Mouse (Mus musculus) spleen, embryonic (tissue): ENCODE results near the gene Haus2.
"Not testable (repeated sequence)": the region's sequence is repeated elsewhere in the genome, so short reads cannot be mapped to it uniquely, and the experiment has no call there.

Source experiments
- CTCF ChIA-PET: fragments of 350-600 bp; sonication (Branson Sonifier 250); formaldehyde crosslinking; loops from one replicate; lab custom pipeline; 2022; lab: Charles Lee

The Haus2 gene

DNA sequence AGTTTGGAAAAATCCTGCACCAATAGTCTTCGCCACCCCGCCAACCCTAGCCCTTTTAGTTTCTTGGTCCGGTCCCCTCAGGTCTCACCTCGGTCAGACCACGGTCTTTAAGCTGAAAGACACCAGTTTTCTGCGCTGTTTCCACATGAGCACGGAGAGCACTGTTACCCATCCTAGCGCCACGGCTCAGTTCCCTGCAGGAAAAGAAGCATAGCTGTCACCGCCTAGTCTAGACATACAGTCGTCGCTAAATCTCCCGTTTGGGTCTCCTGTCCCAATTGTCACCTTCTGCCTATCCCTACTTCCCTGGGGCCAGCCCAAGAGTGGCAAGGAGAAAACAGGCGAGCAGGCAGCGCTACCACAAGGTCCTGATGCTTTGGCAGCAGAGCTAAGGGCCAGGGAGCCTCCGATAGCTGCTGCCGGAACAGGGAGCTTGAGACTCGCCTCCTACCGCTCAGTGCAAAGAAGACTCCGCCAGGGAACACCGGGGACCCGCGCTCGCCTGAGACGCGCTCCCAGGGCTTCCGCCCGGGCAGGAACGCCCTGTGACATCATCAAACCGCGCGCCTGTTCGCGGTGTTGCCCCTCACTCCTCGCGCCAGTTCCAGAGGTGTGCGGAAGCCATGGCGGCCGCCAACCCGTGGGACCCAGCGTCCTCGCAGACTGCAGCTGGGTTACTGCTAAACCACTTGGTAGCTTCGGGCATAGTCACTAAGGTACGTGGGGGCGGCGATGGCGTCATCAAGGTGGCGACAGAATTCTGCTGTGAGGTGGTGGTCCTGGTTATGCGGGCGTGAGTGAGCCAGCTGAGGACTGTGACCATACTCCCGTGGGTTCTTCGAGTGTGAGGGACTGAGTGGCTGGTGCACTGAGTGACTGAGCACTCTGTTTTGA, at the start of gene Haus2, which contains the start of gene Lrrc57:
TSS of gene Haus2 (plus strand) at position 554 of the 894 bp plus-strand sequence.
TSS of gene Lrrc57 (minus strand) at position 691 of the 894 bp plus-strand sequence.
- CTCF ChIA-PET, result no interaction called here

DNA sequence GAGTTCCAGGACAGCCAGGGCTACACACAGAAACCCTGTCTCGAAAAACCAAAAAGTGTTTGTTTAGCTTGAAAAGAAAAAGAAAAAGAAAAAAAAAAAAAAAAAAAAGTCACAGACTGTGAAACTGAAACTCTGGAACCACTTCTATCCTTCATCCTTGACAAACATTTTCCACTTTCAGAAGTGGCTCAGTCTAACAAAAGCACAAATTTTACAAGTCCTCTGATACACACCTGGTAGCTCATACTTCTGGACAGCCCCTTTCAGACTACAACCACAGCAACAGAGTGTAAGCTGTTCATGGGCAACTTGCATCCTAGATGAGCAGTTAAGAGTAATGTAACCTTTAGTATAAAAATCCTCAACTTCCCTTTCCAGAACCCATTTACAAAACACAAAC, 47.7 kb upstream of the Haus2 start:
- CTCF ChIA-PET, result no interaction called here

DNA sequence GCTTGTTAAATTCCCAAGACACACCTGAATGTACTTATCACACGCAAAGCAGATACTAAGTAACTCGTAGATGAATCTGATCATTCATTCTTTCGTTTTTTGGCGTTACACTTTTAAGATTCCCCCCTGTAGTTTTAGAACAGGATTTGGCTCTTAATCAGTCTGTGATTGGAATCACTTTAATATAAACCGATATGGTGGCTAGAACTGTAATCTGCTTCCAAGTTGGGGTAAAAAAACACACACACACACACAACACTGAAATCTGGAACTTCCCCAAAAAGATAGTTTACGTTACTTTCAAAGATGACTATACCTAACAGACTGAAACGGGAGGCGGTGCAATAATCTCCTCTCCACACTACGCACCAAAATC, 46.3 kb upstream of the Haus2 start:
- CTCF ChIA-PET, result no interaction called here

DNA sequence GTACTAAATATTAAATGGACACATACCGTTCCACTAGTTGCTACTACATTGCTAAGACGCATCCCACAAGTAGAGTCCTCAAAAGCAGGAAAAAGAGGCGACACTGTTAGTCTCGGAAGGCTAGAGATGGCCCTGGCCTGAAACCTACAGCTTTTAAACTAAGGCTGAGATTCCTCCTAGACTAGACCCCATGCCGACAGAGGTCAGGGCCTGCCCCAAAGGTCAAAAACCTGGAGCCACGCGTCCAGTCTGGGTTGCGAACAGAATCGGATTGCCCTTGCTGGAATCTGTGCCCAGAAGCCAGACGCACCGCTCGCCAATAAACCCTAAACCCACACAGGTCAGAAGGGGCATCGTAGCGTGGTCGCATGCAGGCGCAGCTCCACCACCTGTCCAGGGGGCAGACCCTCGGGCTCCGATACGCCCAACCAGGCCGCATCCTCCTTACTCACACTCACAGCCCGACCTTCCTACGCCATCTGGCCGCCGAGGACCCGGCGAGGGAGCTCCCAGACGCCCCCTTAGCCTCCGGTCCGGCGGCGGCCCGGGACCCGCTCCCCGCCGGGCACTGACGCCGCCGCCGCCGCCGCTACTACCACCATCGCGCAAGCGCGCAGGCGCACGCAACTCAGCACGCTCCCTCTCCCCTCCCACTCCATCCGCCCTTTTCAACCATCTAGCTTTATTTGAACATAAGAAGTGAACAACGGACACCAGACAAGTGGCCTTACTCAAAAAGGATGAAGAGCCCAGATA, 45.8 kb upstream of the Haus2 start, which contains the start of gene Zfp106:
TSS of gene Zfp106 (minus strand) at position 609 of the 756 bp plus-strand sequence.
- CTCF ChIA-PET, result no interaction called here

DNA sequence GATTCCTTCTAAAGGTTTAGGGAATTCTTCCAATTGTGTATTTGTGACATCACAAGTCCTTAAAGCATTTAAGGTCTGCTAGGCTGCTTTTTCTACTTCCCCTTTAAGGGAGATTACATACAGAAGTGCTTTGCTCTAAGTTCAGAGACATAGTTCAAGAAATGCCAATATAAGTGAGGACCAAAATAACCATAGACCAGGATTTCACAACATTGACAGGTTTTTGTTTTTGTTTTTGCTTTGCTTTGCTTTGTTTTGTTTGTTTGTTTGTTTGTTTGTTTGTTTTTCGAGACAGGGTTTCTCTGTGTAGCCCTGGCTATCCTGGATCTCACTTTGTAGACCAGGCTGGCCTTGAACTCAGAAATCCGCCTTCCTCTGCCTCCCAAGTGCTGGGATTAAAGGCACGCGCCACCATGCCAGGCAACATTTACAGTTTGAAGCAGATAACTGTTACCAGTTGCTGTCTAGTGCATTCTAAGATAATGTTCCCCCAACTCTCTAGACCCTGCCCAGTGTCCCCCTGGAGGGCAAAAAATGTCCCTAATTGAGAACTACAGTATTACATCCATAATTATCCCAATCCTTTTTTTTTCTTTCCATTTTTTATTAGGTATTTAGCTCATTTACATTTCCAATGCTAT, 44.5 kb upstream of the Haus2 start:
- CTCF ChIA-PET, result not testable (repeated sequence)

DNA sequence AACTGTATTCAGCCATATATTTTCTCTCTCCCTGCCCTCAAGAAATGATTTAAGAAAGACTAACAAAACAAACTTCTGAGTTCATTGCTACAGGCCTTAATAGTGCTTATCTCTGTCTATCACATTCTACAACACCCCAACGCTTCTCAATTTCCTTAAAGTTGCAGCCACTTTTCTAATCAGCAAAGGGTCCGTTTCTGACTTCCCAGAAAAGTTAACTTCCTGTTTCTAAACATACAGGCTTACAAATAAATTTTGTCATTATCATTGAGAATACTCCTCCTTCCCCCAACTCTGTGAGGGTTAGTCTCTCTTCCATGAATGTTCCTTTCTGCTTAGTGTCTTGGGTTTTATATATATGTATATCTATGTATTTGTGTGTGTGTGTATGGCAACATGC, 43.8 kb upstream of the Haus2 start:
- CTCF ChIA-PET, result no interaction called here

DNA sequence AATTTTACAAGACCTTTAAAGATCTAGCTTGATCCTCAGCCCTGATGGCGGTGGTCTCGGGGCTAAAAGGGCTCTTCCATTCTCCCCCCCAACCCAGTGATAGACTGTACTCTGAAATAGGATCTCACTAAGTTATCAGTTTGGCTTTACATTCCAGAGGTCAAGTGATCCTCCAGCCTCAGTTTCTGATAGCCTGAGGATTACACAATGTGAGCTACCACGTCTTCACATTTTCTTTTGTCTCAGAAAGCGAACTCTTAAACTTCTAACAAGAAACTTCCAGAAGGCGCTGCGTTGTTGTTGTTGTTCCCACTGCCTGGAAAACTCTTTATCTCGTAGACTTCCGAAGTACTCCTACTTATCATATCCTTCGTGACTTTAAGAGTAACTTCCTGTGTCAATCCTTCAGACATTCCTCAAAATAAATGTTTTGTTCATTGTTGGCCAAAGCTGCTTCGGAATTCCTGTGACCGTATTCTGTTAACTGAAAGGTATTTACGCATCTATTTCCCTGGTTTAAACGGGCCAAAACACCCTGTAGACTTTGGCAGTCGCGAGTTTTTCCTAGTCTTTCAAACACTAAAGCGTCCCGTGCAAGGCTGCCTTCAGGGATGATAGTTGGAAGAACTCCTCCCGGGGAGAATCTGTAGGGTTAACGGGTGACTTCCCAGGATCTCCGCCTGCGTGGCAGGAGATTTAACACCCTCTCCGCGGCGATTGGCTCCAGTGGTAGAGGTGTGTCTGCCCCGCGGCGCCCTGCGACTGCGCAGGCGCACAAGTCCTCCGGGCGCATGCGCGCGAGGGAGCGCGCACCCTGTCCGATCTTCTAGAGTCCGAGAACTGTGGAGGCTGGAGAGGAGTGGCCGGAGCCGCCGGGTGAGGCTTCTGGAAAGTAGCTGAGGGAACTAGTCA, 42.0 kb upstream of the Haus2 start, which contains the start of gene Snap23:
TSS of gene Snap23 (plus strand) at position 786 of the 912 bp plus-strand sequence.
- CTCF ChIA-PET, result no interaction called here

DNA sequence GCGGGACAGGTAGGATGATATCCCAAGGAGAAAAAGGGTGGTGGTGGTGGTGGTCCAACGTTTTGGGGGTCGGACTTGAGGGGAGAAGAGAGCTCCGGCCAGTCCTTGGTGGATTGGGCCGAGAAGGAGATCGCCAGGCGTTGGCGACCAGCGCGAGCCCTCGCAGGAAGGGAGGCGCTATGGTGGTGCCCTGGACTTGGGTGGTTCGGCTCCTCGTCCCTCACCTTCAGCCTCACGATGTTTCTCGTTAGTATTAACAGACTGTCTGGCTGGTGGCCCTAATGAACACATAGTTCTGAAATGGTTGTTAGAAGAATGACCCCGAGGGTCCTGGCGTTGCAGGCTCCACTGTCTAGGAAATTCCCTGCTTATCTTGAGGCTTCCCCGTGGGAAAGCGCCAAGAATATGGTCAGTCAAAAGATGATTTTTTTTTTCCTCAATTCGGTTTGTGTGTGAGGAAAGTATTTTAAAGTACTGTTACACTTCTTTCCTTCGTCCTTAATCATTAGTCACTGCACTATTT, 41.3 kb upstream of the Haus2 start:
- CTCF ChIA-PET, result interaction anchor here (0.6 kb wide), 1 partner anchor 41 kb away, joined by 7 read pairs; no protein-coding TSS in a partner anchor

DNA sequence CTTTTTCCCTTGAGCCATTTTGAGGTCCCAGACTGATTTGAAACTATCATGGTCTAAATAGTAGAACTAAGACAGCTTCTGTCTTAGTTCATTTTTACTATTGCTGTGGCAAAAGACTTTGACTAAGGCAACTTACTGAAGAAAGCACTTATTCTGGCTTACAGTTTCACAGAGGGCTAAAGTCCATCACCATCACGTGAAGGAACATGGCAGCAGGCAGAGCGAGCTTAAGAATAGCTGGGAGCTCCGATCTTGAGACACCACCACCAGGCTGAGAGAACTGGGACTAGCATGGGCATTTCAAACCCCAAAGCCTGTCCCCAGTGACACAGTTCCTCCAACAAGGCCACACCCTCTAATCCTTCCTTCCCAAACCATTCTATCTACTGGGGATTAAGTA, 38.1 kb upstream of the Haus2 start:
- CTCF ChIA-PET, result interaction anchor here (0.6 to 0.7 kb wide), 2 partner anchors 284 to 395 kb away, joined by 3 read pairs; no protein-coding TSS in a partner anchor

DNA sequence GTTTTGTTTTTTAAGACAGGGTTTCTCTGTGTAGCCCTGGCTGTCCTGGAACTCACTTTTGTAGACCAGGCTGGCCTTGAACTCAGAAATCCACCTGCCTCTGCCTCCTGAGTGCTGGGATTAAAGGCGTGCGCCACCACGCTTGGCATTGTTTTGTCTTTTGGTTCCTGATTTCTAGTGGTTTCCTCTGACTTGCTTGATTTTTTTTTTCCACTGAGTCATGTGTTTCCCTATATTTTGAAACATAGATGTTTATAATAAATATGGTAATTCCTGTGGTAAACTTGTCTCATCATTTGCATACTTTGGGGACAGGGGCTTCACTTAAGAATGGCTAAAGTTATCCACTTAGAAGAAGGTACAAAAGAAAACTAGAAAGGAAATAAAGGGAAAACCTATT, 37.0 kb upstream of the Haus2 start:
- CTCF ChIA-PET, result not testable (repeated sequence)

DNA sequence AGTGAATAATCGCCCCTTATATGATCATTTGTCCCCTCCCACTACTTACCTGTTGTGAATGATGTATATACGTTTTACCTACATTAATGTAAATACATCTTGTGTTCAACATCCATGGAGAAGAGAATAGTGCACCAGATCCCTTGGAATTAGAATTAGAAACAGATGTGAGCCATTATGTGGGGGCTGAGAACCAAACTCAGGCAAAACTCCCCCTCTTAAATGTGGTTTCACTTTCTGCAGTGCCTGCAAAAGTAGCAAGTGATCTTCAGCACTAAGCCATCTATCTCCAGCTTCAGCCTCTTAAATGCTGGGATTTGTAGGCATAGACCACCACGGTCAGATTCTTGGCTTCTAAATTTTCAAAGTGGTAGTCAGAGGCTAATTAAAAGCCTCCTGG, 34.1 kb upstream of the Haus2 start:
- CTCF ChIA-PET, result no interaction called here

DNA sequence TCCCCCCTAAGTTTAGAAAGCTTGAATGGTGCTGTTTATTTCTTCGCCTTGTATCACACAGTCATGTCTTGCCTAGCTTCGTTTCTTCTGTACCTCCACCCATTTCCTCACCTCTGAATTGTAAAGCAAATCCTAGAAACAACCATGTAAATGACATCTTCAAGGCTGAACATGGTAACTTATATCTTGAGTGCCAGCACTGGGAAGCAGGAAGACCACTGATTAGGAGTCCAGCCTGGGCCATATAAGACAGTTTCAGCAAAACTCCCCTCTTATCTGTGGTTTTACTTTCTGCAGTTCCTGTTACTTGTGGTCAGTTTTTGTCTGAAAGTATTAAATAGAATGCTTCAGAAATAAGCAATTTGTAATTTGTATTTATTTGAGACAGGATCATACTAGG, 33.2 kb upstream of the Haus2 start:
- CTCF ChIA-PET, result no interaction called here

DNA sequence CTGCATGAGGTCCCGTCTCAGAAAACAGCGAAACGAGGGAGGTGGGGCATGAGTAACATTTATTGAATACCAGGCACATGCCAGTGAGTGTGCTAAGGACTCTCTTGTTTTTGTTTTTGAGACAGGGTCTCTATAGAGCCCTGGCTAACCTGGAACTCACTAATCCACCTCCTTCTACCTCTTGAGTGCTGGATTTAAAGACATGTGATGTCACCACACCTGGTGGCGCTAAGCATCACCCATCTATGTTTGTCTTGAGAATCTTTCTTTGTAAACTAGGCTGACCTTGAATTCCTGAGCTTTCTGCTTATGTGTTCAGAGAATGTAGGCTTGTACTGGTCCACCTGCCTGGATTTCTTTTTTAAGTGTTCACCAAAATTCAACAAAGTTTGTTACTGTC, 31.4 kb upstream of the Haus2 start:
- CTCF ChIA-PET, result interaction anchor here (0.5 kb wide), 1 partner anchor 12 kb away, joined by 3 read pairs; no protein-coding TSS in a partner anchor

DNA sequence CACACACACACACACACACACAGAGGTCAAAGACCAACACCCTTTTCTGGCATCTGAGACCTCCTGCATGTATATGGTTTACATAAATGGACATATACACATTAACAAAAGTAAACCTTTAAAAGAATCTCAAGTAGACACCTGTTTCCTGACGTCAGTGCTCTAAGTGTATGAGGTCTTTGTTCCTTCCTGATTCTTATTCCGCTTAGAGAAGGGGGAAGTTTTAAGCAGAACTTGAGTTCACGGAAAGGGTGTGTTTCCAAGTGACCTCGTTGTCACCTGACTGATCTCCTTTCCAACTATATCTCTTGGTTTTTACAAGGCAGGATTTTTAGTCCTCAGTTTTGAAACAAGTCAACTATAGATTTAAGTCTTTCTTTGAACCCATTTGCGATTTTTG, 30.9 kb upstream of the Haus2 start:
- CTCF ChIA-PET, result no interaction called here

DNA sequence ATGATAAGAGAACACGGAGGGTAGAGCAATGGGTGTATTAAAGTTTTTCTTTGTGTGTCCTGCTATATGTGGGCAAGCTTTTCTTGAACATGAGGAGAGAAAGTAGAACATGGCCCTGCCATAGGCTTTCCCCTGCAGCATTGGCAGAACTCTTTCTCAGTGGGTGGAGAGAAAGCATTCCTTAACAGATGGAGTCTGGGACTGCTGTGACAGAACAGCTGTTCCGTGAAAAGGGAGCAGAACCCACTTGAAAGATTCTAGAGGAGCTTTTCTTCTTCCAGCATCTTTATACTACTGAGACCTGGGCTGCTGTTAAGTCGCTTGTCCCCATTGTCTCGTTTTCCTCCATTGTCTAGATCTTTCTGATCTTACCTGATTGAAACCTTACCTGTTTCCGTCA, 19.4 kb upstream of the Haus2 start:
- CTCF ChIA-PET, result interaction anchor here (0.5 to 0.6 kb wide), 2 partner anchors 54 to 127 kb away, joined by 3 to 9 read pairs; no protein-coding TSS in a partner anchor

DNA sequence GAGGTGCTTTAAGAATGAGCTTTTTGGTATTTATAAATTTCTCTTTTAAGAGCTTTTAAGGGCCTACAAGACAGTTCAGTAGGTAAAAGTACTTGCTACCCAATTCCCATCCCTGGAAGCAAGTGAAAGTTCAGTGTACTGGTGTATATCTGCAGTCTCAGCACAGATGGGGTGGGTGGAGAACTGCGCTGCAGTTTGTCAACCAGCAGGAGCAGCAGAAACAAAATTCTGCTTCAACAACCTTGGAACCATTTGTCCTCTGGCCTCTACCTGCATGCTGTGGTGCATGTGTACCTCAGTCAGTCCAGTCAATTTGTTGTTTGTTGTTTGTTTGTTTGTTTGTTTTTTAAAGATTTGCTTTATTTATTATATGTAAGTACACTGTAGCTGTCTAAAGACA, 17.0 kb upstream of the Haus2 start:
- CTCF ChIA-PET, result interaction anchor here (0.7 kb wide), 1 partner anchor 19 kb away, joined by 7 read pairs; no protein-coding TSS in a partner anchor

DNA sequence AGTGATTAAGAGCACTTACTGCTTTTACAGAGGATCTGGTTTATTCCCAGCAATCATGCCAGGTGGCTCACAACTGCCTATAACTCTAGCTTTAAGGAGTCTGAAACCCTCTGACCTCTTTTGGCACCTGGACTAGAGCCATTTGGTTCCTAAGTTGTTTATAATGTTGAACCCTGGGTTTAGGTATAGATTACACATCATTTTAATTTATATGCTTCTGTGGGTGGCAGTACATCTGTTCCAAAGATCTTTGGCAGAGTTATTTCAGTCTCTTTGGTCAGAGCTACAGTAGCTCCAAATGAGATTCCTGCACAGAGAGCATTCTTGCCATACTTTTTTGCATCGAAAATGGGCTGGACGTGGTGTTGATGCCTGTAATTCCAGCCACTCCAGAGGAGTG, 11.4 kb upstream of the Haus2 start:
- CTCF ChIA-PET, result interaction anchor here (0.6 kb wide), 1 partner anchor 62 kb away, joined by 10 read pairs; no protein-coding TSS in a partner anchor

DNA sequence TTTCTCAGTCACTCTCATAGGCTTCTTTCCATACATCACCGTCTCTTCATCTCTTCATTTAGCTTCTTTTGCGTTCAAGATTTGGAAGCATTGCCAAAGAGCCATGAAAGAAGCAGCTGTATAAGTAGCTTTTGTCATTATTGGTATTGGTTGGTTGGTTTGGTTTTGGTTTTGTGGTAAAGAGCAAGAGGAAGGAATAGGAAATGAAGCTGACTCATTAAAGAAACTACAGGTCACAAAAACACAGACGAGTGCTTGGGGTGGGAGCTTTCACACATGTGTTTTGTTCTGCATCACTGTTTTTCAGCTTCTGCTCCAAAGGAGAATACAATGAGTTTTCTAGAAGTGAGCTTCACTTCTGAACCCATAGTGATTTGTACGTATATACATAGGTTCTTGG, 9.7 kb upstream of the Haus2 start:
- CTCF ChIA-PET, result no interaction called here

DNA sequence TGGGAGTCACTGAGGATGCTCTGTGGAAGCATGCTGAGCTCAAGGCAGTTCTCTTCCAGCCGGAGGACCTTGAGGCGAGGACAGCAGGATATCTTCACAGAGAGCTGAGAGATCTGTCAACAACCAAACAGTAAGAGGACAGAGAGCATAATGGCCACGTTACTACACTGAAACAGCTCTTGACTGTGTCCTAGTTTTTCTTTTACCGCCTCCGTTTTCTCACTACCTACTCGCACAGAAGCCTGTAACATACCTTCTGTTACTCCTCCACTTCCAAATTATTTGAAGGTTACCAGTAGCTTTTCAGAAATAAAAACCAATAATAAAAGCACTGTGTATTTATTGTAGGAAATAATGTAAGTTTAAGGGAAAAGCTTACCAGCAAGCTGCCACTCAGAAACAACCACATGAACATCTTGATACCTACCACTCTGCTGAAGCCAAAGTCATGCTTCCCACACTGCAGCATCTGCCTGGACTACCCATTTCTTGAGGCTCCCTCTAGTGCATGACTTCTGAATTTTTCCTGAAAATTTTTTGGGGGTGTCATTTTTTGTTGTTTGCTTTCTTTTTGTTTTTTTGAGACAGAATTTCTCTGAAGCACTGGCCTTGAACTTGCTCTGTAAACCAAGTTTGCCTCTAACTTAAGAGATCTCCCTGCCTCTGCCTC, 3.0 kb upstream of the Haus2 start:
- CTCF ChIA-PET, result no interaction called here
